ENCODE assay signal across 10 mouse cellular contexts in genomic region chr5:108758396-108758795, GRCm38 (mm10). TPM values are rescaled to one million over a fixed set of nuclear protein-coding genes. Genes with fewer than 3 reads are reported as not detected.
DNase-seq lines count a peak whose midpoint lies in the region; ATAC-seq and TF ChIP-seq lines count a peak whose summit lies in the region.
"Had no signal": no experiment of that assay in that cellular context is flagged by ENCODE, and none has a peak within 500 bp of the region (broad histone marks: within the 10 kb centered on the region; RNA-seq: fewer than 3 reads in every experiment).

No protein-coding gene starts in this region.

- peak; percentile 1 for DNase-seq in forebrain, postnatal 0 days
- DNase-seq in 416B (ENCODE audit: low read depth): peak; percentile 49
- DNase-seq in brain, adult 2 months (ENCODE audit: low read depth, low spot score): peak; percentile 31
- DNase-seq in heart, postnatal 4 days: peak; percentile 23
- DNase-seq in left cerebral cortex, adult 2 months (ENCODE audit: extremely low spot score in 1 of 2, low spot score in 2 of 2): peak; percentile 27 to 28
- DNase-seq in right cerebral cortex, adult 2 months (ENCODE audit: low spot score in 2 of 2): peak; percentile 50 to 59

- H3K9me3 ChIP-seq in forebrain, postnatal 0 days (ENCODE audit: low read length): no peaks in the 10 kb centered on the region
- H3K9me3 ChIP-seq in forebrain, embryonic 15.5 days: no peaks in the 10 kb centered on the region
- no peaks in the 10 kb centered on the region for H3K9me3 ChIP-seq in hindbrain, embryonic 13.5 days
- H3K9me3 ChIP-seq: G1E had no signal

- H3K27me3 ChIP-seq in forebrain, postnatal 0 days (ENCODE audit: insufficient read depth, low read length): no peaks in the 10 kb centered on the region
- no peaks in the 10 kb centered on the region for H3K27me3 ChIP-seq in forebrain, embryonic 15.5 days
- H3K27me3 ChIP-seq in hindbrain, embryonic 13.5 days: no peaks in the 10 kb centered on the region

- no peak overlapping the region for H3K4me3 ChIP-seq in forebrain, postnatal 0 days (ENCODE audit: low read depth, low read length)
- H3K4me3 ChIP-seq in forebrain, embryonic 15.5 days: no peak overlapping the region
- H3K4me3 ChIP-seq in left cerebral cortex, adult 2 months: no peak overlapping the region
- no peak overlapping the region for H3K4me3 ChIP-seq in hindbrain, embryonic 13.5 days

- H3K27ac ChIP-seq in forebrain, postnatal 0 days (ENCODE audit: low read depth, low read length): no peak overlapping the region
- H3K27ac ChIP-seq in forebrain, embryonic 15.5 days (replicated peaks): no peak overlapping the region
- H3K27ac ChIP-seq in left cerebral cortex, adult 2 months: no peak overlapping the region
- no peak overlapping the region for H3K27ac ChIP-seq in hindbrain, embryonic 13.5 days

- no peak for ATAC-seq in forebrain, postnatal 0 days
- no peak for ATAC-seq in forebrain, embryonic 15.5 days (replicated peaks)
- ATAC-seq in hindbrain, embryonic 13.5 days (ENCODE audit: low FRiP score): no peak

- WGBS in forebrain, postnatal 0 days: 57% methylated on average over 3 of the region's 3 CpGs
- 60% methylated on average over 3 of the region's 3 CpGs for WGBS in forebrain, embryonic 15.5 days
- 64% methylated on average over 3 of the region's 3 CpGs for WGBS in hindbrain, embryonic 13.5 days

- 0 out of 2 replicates have a peak, but pooled peaks have one; percentile 21 for TF ChIP-seq CTCF in forebrain, postnatal 0 days (IDR thresholded peaks at IDR 0.05; ENCODE audit: low read depth)
- TF ChIP-seq CTCF in left cerebral cortex, adult 2 months (IDR thresholded peaks at IDR 0.05): peak; percentile 60

- no peaks in the 10 kb centered on the region for H3K36me3 ChIP-seq in forebrain, postnatal 0 days (ENCODE audit: insufficient read depth)
- H3K36me3 ChIP-seq in forebrain, embryonic 15.5 days: no peaks in the 10 kb centered on the region
- H3K36me3 ChIP-seq in hindbrain, embryonic 13.5 days: no peaks in the 10 kb centered on the region
- H3K36me3 ChIP-seq: G1E had no signal

- intact Hi-C loops in left cerebral cortex, adult 2 months (cut with DNase I): loop anchor here (10.0 kb wide), 1 partner anchor 334 kb away; no protein-coding TSS in a partner anchor

- no peak overlapping the region for H3K9ac ChIP-seq in forebrain, postnatal 0 days
- no peak overlapping the region for H3K9ac ChIP-seq in forebrain, embryonic 15.5 days (replicated peaks)
- H3K9ac ChIP-seq in hindbrain, embryonic 13.5 days: no peak overlapping the region

- no peak overlapping the region for H3K4me2 ChIP-seq in forebrain, postnatal 0 days (ENCODE audit: low read depth)
- no peak overlapping the region for H3K4me2 ChIP-seq in forebrain, embryonic 15.5 days (replicated peaks)
- H3K4me2 ChIP-seq in hindbrain, embryonic 13.5 days: no peak overlapping the region

- H3K4me1 ChIP-seq in forebrain, postnatal 0 days (ENCODE audit: insufficient read depth): no peaks in the 10 kb centered on the region
- H3K4me1 ChIP-seq in forebrain, embryonic 15.5 days: no peaks in the 10 kb centered on the region
- no peaks in the 10 kb centered on the region for H3K4me1 ChIP-seq in hindbrain, embryonic 13.5 days (replicated peaks)

RNA-seq across cellular contexts. Expression of gene Rnf212, which starts 16.4 kb away (rescaled TPM):
- not detected in 2 replicates for total RNA-seq in forebrain, postnatal 0 days (2014; rRNA removed)
- not detected in 2 replicates for polyA plus RNA-seq in forebrain, postnatal 0 days (2015; fragmentation: Nextera tagmentation; extraction: Ambion mirVana)
- polyA plus RNA-seq in forebrain, embryonic 15.5 days (2015; fragmentation: Nextera tagmentation; extraction: Ambion mirVana): not detected in 2 replicates
- total RNA-seq in heart, postnatal 4 days (2021): not detected
- not detected for total RNA-seq in left cerebral cortex, adult 2 months (2021)
- not detected in 2 replicates for polyA plus RNA-seq in hindbrain, embryonic 13.5 days (2015; fragmentation: Nextera tagmentation; extraction: Ambion mirVana)
- total RNA-seq: G1E; heart, postnatal 14 days had no signal
- polyA plus RNA-seq: G1E had no signal

RNA-seq across cellular contexts. Expression of gene Tmed11, which starts 36.8 kb away (rescaled TPM):
- total RNA-seq in forebrain, postnatal 0 days (2014; rRNA removed): not detected in 2 replicates
- polyA plus RNA-seq in forebrain, postnatal 0 days (2015; fragmentation: Nextera tagmentation; extraction: Ambion mirVana): not detected in 2 replicates
- polyA plus RNA-seq in forebrain, embryonic 15.5 days (2015; fragmentation: Nextera tagmentation; extraction: Ambion mirVana): not detected in 2 replicates
- total RNA-seq in heart, postnatal 4 days (2021): not detected
- not detected for total RNA-seq in left cerebral cortex, adult 2 months (2021)
- not detected in 2 replicates for polyA plus RNA-seq in hindbrain, embryonic 13.5 days (2015; fragmentation: Nextera tagmentation; extraction: Ambion mirVana)
- total RNA-seq: G1E; heart, postnatal 14 days had no signal
- polyA plus RNA-seq: G1E had no signal

RNA-seq across cellular contexts. Expression of gene Vmn2r8, which starts 50.3 kb away (rescaled TPM):
- total RNA-seq in forebrain, postnatal 0 days (2014; rRNA removed): not detected in 2 replicates
- polyA plus RNA-seq in forebrain, postnatal 0 days (2015; fragmentation: Nextera tagmentation; extraction: Ambion mirVana): not detected in 2 replicates
- polyA plus RNA-seq in forebrain, embryonic 15.5 days (2015; fragmentation: Nextera tagmentation; extraction: Ambion mirVana): not detected in 2 replicates
- total RNA-seq in heart, postnatal 4 days (2021): not detected
- total RNA-seq in left cerebral cortex, adult 2 months (2021): not detected
- polyA plus RNA-seq in hindbrain, embryonic 13.5 days (2015; fragmentation: Nextera tagmentation; extraction: Ambion mirVana): not detected in 2 replicates
- total RNA-seq: heart, postnatal 14 days had no signal
- polyA plus RNA-seq: G1E had no signal

Comparison
In these comparisons a context has a peak if more than half of its experiments do, and no peak if none do; other contexts are left out.
1. DNase-seq: peak in every context shown above with its lines; median percentile 54 in right cerebral cortex, adult 2 months; 49 in 416B; 31 in brain, adult 2 months; 28 in left cerebral cortex, adult 2 months; 23 in heart, postnatal 4 days; 1 in forebrain, postnatal 0 days.